Mouse (Mus musculus): ENCODE results near the gene Nedd4. TPM values are rescaled to one million over a fixed set of nuclear protein-coding genes. Genes with fewer than 3 reads are reported as not detected.
A peak's percentile ranks its signal among the peaks of the same experiment; 100 is the strongest.
"Not testable (repeated sequence)": the region's sequence is repeated elsewhere in the genome, so short reads cannot be mapped to it uniquely, and the experiment has no call there.

Nedd4 gene
- total RNA-seq, 2 experiments from 2014 or later: 212 to 350 TPM

DNA sequence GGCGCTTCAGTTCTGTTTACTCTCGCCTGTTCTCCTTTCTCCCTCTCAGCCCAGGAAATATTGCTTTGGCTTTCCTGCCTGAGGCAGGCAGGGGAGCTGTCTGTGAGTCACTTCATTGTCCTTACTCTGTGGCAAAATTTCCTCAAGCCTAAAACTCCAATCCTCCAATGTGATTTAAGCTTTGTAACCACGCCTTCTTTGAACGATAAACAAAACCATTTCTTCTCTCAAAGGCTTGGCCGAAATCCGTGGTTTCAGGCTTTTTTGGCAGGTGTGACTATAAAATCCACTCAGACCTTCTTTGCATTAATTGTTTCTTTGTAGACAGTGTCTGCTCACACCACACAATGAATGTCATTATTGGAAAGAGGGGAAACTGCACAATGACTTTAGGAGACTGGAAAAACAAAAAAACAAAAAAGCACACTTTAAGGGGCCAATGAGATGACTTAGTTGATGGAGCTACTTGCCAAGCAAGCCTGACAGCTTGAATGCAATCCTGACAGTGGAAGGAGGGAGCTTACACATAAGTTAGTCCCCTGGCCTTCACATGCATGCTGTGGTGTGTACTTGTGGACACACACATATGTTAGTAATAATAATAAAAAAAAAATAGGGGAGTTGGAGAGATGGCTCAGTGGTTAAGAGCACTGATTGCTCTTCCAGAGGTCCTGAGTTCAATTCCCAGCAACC, 17.6 kb upstream of the Nedd4 start:
- no peak for ATAC-seq (replicated peaks; ENCODE audit: low FRiP score, low TSS enrichment, poor library complexity, severe bottlenecking)

DNA sequence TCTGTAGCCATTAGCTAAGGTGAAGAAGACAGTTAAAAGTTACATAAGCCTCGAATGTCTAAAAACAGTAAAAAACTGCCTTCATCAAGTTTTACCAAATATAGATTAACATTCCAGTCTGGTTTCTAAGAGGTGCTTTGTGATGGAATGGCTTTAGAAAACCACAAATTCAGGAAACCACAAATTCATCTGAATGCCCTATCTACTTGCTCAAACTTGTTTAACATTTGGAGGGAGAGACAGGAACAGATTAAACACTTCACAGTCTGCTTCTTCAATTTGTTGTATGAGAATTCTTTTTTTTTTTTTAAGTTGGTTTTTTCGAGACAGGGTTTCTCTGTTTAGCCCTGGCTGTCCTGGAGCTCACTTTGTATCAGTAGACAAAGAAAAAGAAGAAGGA, 12.4 kb upstream of the Nedd4 start:
- ATAC-seq (replicated peaks; ENCODE audit: low FRiP score, low TSS enrichment, poor library complexity, severe bottlenecking): no peak

DNA sequence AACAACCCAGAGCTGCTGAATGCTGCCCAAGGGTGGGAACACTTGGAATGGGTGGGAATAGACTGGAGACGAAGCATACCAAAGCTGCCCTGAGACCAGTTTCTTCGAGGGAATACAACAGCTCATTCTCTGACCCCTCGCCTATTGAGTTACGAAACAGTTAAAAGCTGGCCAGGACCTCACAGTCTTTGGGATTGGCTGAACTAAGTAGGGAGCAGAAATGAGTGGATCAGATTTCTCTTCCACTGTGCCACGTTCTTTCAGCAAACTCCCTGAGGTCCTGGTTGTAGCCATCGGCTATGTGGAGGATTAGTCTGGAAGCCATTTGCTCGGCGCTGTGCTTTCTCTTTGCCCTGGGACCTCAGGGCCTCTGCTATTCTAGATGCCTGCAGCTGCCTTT, 9.2 kb upstream of the Nedd4 start:
- no peak for ATAC-seq (replicated peaks; ENCODE audit: low FRiP score, low TSS enrichment, poor library complexity, severe bottlenecking)

DNA sequence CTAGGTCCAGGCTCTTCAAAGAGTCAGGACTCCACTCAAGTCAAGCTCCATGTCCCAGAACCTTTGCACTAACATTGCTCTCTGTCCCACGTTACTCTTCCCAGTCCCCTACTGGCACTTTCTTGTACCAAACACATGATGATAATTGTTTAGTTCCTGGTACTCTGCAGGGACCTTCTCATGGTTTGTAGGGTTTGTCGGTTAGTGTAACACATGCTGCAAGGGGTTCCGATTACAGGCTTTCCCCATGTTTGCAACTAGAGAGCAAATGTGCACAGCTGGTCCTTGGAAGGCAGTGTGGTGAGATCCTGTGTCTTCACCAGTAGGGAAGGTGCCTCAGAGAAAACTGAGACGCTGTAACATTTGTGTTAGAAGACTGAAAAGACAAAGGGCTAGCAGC, 8.6 kb upstream of the Nedd4 start:
- ATAC-seq (replicated peaks; ENCODE audit: low FRiP score, low TSS enrichment, poor library complexity, severe bottlenecking): no peak

DNA sequence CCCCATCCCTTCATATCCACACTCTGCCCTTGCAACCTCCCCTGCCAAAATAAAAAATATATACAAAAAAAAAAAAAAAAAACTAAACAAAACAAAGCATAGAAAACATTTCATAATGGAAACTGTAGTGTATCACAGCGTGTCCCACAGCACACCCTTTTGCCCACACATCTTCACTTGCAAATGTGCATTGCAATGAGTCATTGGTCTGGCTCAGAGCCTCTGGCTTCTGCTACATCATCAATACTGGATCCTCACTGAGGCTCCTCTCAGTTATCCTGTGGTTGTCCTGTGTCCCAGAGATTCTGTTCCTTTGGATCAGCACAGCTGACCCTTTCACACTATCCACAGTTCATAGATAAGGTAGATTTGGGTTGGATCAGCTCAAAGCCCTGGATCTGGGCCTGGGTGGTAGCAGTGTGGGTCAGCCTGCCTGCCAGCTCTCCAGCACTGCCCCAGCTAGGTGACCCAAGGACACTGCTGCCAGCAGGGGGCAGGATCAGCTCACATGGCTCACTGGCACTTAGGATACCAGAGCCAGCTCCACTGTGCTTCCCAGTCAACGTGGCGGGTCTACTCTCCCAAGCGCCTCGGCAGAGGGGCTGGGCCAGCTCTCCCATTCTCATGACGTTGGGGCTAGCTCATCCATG, 7.4 kb upstream of the Nedd4 start:
- ATAC-seq (replicated peaks; ENCODE audit: low FRiP score, low TSS enrichment, poor library complexity, severe bottlenecking): peak; percentile 87

DNA sequence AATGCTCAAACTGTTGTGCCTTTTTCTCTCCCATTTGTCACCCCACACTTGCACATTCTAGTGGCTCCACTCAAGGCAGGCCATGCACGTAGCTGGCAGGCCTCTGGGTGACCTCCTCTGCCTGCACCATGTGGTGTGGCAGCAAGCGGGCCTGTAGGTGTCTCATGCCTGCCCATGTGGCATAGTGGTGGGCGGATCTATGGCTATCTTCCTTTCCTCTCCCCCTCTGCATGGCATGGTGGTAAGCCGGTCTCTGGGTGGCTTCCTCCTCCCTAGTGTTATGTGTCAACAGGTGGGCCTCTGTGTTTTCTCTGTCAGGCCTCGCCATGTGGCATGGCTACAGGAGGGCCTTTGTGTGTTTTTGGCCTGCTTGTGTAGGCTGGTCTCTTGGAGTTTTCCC, 6.5 kb upstream of the Nedd4 start:
- peak; percentile 57 for ATAC-seq (replicated peaks; ENCODE audit: low FRiP score, low TSS enrichment, poor library complexity, severe bottlenecking)

DNA sequence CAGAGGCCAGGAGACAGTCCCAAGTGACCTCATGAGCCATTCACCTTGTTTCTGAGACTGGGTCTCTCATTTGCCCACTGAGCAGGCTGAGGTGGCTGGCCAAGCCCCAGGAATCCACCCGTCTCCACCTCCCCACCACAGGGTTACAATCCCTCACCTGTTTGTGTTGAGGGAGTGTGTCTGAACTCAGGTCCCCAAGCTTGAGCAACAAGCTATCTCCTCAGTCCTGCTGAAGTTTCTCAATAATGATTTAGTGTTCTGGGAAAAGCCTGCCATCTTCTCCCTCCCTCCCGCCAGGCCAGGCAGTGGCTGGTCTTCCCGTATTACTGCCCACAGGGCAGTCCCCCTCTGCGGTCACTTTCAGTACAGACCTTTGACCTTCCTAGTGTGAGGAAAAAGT, 5.7 kb upstream of the Nedd4 start:
- ATAC-seq (replicated peaks; ENCODE audit: low FRiP score, low TSS enrichment, poor library complexity, severe bottlenecking): no peak

DNA sequence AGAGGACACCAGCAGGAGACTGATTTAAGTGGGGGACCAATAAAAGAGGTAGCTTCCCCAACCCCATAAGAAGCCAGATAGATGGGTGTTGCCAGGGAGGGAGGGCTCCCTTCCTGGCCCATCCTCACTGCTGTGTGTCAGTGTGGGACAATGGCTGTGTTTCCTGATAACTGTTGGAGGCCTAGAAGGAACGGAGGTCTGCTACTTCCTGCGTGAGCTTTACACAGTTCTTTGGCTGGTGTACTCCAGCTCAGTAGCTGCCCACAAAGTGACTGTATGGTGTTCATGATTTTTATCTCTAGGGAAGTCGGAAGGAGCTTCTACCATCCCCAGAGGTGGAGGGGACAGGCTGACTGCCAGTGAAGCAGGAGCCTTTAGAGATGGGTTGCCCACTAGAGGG, 5.2 kb upstream of the Nedd4 start:
- peak; percentile 32; the same call in 1 of the 2 replicates for ATAC-seq (replicated peaks; ENCODE audit: low FRiP score, low TSS enrichment, poor library complexity, severe bottlenecking)

DNA sequence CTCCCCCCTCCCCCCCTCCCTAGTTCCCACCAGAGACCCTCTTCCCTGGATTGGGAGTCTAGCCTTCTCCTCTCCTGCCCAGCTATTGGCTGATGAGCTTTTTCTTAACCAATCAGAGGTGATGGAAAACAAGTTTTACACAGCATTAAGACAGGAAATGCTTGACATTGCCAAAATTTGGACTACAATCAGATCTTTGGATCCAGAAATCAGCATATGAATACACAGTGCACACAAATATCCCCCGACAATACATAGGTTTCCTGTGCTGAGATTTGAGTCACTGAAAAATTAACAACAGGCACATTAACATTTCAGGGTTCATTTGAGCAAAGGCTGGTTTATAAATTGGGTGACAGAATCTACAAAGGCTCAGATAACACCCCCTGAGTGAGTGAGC, 4.5 kb upstream of the Nedd4 start:
- ATAC-seq (replicated peaks; ENCODE audit: low FRiP score, low TSS enrichment, poor library complexity, severe bottlenecking): no peak

DNA sequence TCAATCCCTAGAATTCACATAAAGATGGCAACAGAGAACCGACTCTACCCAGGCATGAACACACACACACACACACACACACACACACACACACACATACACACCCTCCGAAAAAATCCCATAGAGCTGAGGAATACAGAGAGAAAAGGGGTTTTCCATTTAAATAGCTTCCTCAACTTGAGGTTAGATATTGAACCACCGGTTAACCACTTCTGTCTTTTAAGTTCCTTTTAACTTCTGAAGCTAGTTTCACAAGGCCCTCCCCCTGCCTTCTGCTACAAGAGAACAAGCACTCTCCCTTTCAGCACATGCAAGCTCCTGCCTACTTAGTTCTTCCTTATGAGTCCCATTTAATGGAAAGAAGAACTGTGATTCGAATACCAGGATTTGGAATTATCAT, 2.0 kb upstream of the Nedd4 start:
- no peak for ATAC-seq (replicated peaks; ENCODE audit: low FRiP score, low TSS enrichment, poor library complexity, severe bottlenecking)

DNA sequence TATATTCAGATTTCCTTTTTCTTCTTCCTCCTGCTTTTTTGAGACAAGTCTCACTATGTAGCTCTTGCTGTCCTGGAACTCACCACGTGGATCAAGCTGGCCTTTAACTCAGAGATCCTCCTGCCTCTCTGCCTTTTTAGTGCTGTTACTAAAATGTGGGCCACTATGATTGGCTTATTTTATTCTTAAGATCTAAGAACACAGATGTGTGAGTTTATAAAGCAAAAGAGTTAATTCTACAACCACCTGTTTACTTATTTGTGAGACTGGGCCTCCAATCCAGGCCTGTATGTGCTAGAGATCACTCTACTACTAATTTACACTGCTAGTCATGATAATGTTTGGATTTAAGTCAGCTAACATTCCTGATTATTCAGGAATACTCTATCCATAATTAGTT, 1.2 kb upstream of the Nedd4 start:
- ATAC-seq (replicated peaks; ENCODE audit: low FRiP score, low TSS enrichment, poor library complexity, severe bottlenecking): no peak

DNA sequence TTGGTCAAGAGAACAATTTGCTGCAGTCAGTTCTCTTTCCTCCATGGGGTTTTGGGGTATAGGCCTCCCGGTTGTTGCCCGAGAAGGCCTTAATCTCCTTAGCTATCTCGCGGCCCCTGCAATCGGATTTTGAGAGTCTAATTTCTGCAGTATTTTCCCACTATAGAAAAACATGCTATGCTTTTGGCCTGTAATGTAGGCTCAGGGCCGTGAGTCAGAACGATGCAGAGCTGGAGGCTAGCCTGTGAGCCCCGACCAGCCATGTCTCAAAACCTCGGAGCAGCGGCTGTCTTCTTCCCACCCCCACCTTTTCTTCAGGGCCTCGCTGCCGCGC, 618 bp upstream of the Nedd4 start:
- ATAC-seq (replicated peaks; ENCODE audit: low FRiP score, low TSS enrichment, poor library complexity, severe bottlenecking): no peak

DNA sequence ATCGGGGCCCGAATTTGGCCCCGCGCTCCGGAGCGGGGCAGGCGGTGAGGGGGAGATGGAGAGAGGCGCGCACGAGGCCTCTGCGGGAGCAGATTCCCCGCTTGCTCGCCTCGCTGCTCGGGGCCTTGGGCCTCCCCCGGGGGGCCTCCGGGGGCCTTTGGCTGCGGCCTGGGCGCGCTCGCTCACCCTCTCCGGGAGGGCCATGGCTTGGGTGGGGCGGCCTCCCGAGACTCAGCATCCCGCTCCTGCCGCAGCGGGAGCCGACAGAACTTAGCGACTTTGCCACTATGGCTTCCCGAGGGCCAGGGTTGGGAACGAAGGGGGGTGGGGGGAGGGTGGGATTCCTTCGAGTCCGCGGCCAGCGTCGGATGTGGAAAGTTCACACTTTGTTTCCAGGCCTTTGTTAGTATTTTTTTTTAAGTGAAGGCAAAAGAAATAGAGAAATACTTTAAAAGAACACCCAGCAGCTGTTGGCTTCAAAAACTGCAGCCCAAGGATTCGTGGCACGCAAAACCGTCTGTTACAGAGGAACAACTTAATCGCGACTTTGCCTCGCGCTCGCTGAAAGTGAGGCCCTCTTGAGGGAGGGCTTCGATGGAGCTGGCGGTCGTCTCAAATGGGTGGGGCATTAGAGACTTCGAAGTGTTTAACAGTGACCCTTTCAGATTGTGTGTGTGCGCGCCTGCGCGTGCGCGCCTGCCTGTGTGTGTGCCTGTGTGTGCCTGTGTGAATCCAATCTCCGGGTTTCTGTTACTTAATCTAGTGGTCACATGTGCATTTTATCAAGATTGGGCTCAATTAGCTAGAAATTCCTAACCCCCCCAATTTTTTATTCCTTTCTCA, 766 bp downstream of the Nedd4 start:
- ATAC-seq (replicated peaks; ENCODE audit: low FRiP score, low TSS enrichment, poor library complexity, severe bottlenecking): peak; percentile 62

DNA sequence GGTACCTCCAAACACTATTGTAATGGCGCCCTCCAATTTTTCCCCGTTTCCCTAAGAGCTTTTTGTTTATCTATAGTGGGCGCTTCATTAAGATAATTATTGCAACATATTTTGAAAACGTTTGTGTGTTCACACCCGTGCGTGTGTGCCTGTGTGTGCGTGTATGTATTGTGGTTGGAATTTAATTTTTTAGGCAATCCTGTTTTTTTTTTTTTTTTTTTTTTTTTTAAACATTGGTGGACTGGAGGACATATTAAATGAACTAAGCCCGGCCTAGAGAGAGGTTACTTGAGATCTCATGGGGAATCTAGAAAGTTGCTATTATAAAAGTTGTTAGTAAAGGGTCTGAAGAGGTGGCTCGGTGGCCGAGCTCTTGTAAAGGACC, 1.4 kb downstream of the Nedd4 start:
- ATAC-seq (replicated peaks; ENCODE audit: low FRiP score, low TSS enrichment, poor library complexity, severe bottlenecking): no peak

DNA sequence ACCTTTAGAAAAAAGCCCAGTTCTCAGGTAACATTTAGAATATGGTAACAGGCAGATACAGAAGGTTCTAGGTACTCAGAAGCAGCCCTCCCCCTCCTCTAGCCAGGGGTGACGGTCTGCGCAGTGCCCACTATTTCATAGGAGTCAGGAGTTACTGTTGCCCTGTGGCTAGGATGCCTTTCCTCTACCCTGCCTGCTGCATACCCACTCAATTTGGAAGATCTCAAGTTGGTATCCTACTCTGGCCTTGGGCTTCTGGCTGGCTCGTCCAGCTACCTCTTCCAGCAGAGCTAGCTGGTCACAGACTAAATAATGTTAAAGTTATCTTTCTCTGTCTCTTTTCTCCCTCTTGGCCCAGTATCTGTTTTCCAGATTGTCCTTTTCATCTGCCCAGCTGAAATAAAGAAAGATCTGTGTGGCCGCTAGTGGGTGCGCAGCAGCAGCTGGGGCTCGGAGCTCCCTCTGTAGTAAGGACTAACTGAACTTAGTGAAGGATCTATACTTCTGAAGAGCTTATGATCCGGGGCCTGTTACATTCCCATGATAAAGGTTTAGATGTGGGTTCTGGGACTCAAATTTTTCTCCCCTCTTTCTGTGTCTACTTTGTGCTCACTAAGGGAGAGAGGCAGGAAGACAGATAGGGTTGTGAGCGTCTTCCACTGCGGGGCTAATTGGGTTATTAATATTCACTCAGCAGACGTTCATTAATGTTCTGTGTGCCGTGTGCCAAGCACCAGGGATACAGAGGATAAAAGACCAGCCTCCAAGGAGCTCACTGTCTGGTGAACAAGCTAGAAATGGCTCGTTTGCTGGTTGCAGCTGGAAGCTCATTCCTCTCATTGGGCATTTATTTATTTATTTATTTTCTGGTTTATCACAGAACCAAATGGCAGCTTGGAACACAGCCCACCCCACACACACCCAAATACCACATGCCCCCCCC, 2.5 kb downstream of the Nedd4 start:
- no peak for ATAC-seq (replicated peaks; ENCODE audit: low FRiP score, low TSS enrichment, poor library complexity, severe bottlenecking)

DNA sequence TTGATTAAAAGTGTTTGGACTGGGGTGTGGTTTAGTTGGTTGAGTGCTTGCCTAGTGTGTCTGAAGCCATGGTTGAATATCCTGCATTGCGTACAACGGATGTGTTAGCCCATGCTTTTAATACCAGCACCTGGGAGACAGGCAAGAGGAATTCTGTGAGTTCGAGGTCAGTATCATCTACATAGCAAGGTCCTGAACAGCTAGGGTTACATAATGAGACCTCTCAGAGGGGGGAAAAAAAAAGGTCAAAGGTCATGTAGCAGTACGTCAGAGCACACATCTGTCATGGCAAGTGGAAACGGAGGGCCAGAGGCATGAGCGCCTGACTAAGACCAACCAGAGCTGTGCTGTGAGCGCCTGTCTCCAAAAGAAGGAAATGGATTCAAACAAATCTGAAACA, 3.4 kb downstream of the Nedd4 start:
- ATAC-seq (replicated peaks; ENCODE audit: low FRiP score, low TSS enrichment, poor library complexity, severe bottlenecking): no peak

DNA sequence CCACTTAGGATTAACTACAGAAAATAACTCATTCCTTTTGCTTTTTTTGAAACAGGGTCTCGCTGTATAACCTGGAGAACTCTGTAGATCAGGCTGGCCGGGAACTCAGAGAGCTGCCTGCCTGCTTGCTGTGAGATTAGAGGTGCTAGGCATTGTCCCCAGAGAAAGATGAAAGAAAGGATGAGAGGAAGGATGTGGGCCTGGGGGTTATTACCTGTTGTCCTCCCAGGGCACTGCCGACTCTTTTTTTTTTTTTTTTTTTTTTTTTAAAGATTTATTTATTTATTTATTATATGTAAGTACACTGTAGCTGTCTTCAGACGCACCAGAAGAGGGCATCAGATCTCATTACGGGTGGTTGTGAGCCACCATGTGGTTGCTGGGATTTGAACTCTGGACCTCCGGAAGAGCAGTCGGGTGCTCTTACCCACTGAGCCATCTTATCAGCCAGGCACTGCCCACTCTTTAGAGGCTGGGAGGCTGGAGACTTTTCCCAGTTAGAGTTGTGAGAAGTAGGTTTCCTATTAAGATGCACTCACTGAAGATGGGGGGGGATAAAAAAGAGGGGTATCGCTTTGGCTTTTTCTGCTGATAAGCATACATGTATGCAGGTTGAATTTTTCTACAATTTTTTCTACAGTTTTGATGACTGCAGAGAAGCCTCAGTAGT, 4.3 kb downstream of the Nedd4 start:
- not testable (repeated sequence) for ATAC-seq (replicated peaks; ENCODE audit: low FRiP score, low TSS enrichment, poor library complexity, severe bottlenecking)

DNA sequence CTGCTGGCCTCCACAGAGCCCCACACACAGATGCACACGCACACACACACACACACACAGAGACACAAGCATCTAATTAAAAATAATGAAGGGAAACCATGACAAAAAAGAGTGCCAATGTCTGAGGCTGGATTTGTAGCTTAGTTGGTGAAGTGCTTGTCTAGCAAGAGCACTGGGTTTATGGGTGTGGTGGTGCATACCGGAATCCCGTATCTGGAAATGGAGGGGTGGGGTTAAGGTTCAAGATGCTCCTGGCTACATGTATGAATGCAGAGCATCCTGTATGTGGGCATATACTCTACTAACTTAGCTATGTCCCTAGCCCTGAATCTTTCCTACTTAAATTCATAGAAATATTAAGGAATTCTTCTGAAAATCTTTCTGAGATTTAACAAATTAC, 5.0 kb downstream of the Nedd4 start:
- ATAC-seq (replicated peaks; ENCODE audit: low FRiP score, low TSS enrichment, poor library complexity, severe bottlenecking): no peak

DNA sequence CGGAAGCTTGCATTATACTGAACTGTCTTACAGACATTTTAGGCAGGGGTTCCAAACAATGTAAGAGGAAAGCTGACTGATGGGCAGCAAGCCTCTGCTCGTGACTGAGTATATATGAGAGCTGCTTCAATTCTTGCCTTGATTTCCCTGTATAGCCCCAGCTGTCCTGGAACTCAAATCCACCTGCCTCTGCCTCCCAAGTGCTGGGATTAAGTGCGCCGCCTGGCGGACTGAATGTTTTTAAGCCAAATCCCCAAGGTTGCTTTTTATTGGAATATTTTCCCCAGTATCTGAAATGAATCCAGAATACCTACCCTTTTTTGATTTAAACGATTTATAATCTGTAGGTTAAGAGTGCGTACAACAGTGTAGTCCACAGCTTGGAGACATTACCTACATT, 7.2 kb downstream of the Nedd4 start:
- no peak for ATAC-seq (replicated peaks; ENCODE audit: low FRiP score, low TSS enrichment, poor library complexity, severe bottlenecking)

Measured in megakaryocyte-erythroid progenitor cell, adult 5-6 weeks (primary cell).